Mouse (Mus musculus) cerebellum, adult 8-10 months (tissue): ENCODE data around the gene Enpp1.

ENCODE experiments used
- DNase-seq: peaks from one replicate; pipeline ENCODE4 v3.0.0; 2022

Gene Enpp1

DNA sequence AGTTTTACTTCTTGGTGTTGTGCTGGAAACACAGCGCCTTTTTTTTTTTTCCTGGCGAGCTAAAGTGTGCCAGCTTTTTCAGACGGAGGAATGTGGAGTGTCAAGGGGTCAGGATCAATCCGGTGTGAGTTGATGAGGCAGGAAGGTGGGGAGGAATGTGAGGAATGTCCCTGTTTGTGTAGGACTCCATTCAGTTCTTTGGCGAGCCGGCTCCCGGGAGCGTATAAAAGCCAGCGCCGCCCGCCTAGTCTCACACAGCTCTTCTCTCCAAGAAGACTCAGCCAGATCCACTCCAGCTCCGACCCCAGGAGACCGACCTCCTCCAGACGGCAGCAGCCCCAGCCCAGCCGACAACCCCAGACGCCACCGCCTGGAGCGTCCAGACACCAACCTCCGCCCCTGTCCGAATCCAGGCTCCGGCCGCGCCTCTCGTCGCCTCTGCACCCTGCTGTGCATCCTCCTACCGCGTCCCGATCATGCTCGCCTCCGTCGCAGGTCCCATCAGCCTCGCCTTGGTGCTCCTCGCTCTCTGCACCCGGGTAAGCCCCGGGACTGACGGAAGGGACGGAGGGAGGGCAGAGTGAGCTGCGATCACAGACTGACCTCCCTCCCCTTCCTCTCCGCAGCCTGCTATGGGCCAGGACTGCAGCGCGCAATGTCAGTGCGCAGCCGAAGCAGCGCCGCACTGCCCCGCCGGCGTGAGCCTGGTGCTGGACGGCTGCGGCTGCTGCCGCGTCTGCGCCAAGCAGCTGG lies 116.5 kb downstream of the Enpp1 start, which contains the start of gene Ccn2:
Ccn2 (plus strand) TSS at position 193 of the 753 bp plus-strand sequence.
- DNase-seq, result peak; percentile 7

DNA sequence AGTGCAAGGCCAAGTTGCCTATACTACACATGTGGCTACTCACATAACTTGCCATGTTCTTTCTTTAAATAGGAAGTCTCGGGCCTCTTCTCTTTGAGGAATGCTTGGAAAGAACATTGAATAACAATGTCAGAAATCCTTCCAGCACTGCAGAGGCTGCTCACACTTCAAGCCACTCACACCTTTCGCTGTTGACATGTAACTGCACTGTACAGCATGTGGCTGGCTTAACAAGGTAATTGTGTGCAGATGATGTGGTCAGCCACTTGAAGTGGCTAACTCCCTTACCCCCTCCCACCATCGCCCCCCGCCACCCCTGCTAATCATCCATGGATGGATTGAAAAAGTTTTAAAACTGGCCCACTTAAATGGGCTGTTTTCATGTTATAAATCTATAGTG lies 118.4 kb downstream of the Enpp1 start:
- no peak for DNase-seq

- DNase-seq, result no peak
These were observed 119.0 kb downstream of the Enpp1 start for GRCm38 (mm10) chr10:24592969-24593368.

GRCm38 (mm10) chr10:24592318-24592717 lies 119.6 kb downstream of the Enpp1 start:
- DNase-seq, result no peak

GRCm38 (mm10) chr10:24591741-24592140 lies 120.2 kb downstream of the Enpp1 start:
- DNase-seq, result no peak

GRCm38 (mm10) chr10:24591136-24591535 lies 120.8 kb downstream of the Enpp1 start:
- DNase-seq, result peak; percentile 49

GRCm38 (mm10) chr10:24590546-24590945 lies 121.4 kb downstream of the Enpp1 start:
- DNase-seq, result no peak

DNA sequence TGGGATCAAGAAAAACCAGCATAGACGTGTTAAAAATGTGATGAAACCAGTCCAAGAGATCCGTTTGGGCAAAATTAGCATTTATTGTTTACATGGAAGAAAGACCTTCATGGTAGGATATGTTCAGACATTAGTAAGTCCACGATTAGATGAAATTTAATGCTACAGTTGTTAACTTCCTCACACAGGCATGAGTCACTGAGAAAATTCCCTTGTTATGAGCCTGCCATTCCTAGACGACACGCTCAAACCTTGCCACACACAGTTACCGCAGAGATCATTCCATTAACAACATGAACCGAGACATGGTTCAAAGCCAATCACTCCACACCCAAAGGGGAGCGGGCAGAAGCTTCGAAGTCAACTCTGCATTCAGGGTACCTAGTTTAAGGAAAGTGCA lies 122.7 kb downstream of the Enpp1 start:
- no peak for DNase-seq

- no peak for DNase-seq
These were observed 123.1 kb downstream of the Enpp1 start for GRCm38 (mm10) chr10:24588824-24589223.
